Mouse (Mus musculus) midbrain, embryonic 12.5 days (tissue): ENCODE data around the gene B3gntl1. TPM values are rescaled to one million over a fixed set of nuclear protein-coding genes. Genes with fewer than 3 reads are reported as not detected.
A peak's percentile ranks its signal among the peaks of the same experiment; 100 is the strongest.

Experiments
- ATAC-seq: fragments of 200-750 bp; cut with Nextera tagmentation; 2 replicates; pipeline ENCODE4 v1.8.0; 2017; ENCODE audit warnings: low read depth, moderate TSS enrichment, moderate library complexity; ENCODE audit not compliant: low FRiP score
- H3K27ac ChIP-seq: fragments of 300-500 bp; sonication (generic); replicated peaks from 2 replicates; pipeline ENCODE4 v1.5.1; 2016; ENCODE audit warnings: mild to moderate bottlenecking
- H3K27me3 ChIP-seq: fragments of 300-500 bp; sonication (generic); 2 replicates; pipeline ENCODE4 v1.6.1; 2016; ENCODE audit warnings: mild to moderate bottlenecking
- H3K36me3 ChIP-seq: fragments of 300-500 bp; sonication (generic); 2 replicates; pipeline ENCODE4 v1.6.1; 2016
- H3K4me1 ChIP-seq: fragments of 300-500 bp; sonication (generic); 2 replicates; pipeline ENCODE4 v1.6.1; 2016
- H3K4me2 ChIP-seq: fragments of 300-500 bp; sonication (generic); replicated peaks from 2 replicates; pipeline ENCODE4 v1.6.1; 2016; ENCODE audit warnings: mild to moderate bottlenecking, moderate library complexity
- H3K4me3 ChIP-seq: fragments of 300-500 bp; sonication (generic); 2 replicates; pipeline ENCODE4 v1.5.1; 2016; ENCODE audit warnings: mild to moderate bottlenecking
- H3K9ac ChIP-seq: fragments of 300-500 bp; sonication (generic); replicated peaks from 2 replicates; pipeline ENCODE4 v1.6.1; 2016; ENCODE audit warnings: mild to moderate bottlenecking, moderate library complexity
- H3K9me3 ChIP-seq: fragments of 300-500 bp; sonication (generic); 2 replicates; pipeline ENCODE4 v1.6.1; 2016; ENCODE audit warnings: mild to moderate bottlenecking
- WGBS: fragments of 180-500 bp; shearing (Covaris S2); methylation state at CpG from one replicate; pipeline ENCODE4 v1.1.7; 2016; 5-methylcytosine and 5-hydroxymethylcytosine counted together
- polyA plus RNA-seq: library from polyadenylated mRNA; unstranded; fragments of >200 nt; fragmentation: Nextera tagmentation; extraction: Ambion mirVana; gene quantifications from 2 replicates; pipeline ENCODE4 v1.2.1, GENCODE M21; 2016

B3gntl1 gene
- 6.9 and 8.3 TPM in 2 replicates for polyA plus RNA-seq

DNA sequence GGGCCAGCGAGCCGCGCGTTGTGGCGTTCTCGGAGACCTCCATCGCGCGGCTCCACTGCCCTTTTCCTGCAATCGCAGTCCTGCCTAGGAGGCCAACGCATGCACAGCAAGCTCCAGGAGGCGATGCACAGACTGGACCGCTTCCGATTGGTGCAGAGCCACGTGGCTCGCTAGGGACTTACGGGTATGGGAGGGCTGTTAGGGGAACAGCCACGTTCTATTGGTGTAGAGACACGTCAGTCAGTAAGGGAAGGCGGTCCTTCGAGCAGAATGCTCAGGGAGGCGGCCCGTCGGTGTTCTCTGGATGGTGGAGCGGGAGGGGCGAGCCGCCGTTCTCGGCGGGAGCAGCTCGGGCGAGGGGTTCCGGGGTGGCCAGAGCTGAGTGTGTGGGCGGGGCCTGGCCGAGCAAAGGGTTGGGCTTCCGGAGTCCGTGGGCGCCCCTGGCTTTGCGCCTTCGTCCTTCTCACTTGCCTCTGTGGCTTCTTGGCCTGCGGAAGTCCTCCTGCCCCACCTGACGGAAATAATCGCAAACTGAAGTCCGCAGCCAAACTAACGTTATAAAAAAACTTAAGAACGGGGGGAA is at the start of gene B3gntl1:
Gene B3gntl1 (minus strand): TSS at position 164 of the 583 bp plus-strand sequence.
- Histone ChIP-seq H3K9ac (peak within 1 kb of the TSS; percentile 73), H3K4me2 (peak within 1 kb of the TSS; percentile 81), H3K36me3 (peaks cover 6% of the 10 kb centered on the region; the same call in 1 of the 2 replicates), H3K9me3 (no peaks in the 10 kb centered on the region), H3K4me1 (peaks cover 11% of the 10 kb centered on the region; the same call in 1 of the 2 replicates), H3K4me3 (peak within 1 kb of the TSS; percentile 73), H3K27ac (peak within 1 kb of the TSS; percentile 88), H3K27me3 (no peaks in the 10 kb centered on the region)
- 0% methylated on average over 46 of the region's 46 CpGs for WGBS
- peak; percentile 100 for ATAC-seq

DNA sequence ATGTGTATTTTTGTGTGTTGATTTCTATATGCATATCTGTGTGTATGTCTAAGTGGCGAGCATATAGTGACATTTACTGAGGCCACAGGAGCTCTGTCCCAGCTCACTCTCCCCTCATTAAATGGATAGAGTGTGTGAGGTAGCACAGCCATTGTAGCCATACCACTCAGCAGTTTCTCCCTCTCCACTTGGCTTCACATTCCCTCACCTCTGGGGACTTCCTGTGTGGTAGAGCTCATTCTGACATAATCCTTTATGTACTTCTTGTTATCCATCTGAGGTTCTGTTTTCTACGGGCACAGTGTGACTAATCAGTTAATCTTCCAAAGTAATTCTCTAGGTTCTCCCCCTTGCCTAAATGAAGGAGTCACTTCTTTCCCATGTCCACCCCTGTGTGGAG is 49.5 kb upstream of the B3gntl1 start:
- Histone ChIP-seq H3K4me1 (no peaks in the 10 kb centered on the region), H3K4me3 (no peak overlapping the region), H3K36me3 (no peaks in the 10 kb centered on the region), H3K27me3 (no peaks in the 10 kb centered on the region), H3K9me3 (no peaks in the 10 kb centered on the region), H3K4me2 (no peak overlapping the region), H3K27ac (no peak overlapping the region), H3K9ac (no peak overlapping the region)
- WGBS = 69% methylated on average over 2 of the region's 2 CpGs
- ATAC-seq = no peak

DNA sequence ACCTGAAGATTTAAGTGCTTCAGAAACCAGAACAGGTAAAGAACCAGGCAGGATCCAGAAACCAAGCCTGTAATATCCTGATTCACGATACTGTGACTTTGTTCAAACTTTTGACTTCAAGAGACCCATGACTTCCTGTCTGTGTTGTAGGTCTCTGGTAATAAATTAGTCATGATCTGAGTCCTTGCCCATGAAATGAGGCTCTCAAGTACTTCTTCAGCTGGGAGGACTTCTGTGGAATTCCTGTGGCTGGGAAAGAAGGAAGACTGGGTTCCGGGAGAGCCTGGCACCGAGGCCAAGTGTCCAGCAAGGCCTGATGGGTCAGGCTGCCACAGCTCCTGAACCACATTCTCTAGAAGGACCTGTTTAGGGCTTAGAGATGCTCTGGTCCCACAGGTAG is 47.8 kb upstream of the B3gntl1 start:
- H3K9ac ChIP-seq = no peak overlapping the region
- no peak overlapping the region for H3K4me3 ChIP-seq
- H3K36me3 ChIP-seq = no peaks in the 10 kb centered on the region
- no peak overlapping the region for H3K27ac ChIP-seq
- ATAC-seq = no peak
- H3K4me2 ChIP-seq = no peak overlapping the region
- WGBS = 90% methylated on average over 3 of the region's 3 CpGs
- H3K9me3 ChIP-seq = no peaks in the 10 kb centered on the region
- no peaks in the 10 kb centered on the region for H3K4me1 ChIP-seq
- H3K27me3 ChIP-seq = no peaks in the 10 kb centered on the region

DNA sequence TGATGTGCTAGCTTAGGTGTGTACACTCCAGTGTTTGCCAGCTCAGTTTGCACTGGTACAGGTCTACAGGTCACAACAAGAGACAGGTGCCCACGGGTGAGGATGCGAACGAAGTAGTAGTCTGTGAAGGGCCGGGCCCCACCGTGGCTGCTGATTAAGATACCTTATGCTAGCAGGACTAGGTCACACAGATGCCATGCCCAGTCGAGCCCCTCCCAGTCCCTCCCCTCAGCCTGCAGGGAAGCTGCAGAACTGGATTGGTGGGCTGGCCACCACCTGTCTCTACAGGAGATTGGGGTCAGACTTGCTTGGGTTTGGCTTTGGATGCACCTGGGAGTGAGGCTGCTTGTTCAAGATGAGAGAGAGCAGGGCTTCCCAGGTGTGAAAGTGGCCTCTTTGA is 44.8 kb upstream of the B3gntl1 start:
- Histone ChIP-seq H3K9me3 (no peaks in the 10 kb centered on the region), H3K9ac (no peak overlapping the region), H3K4me1 (no peaks in the 10 kb centered on the region), H3K36me3 (no peaks in the 10 kb centered on the region), H3K4me2 (no peak overlapping the region), H3K27ac (no peak overlapping the region), H3K4me3 (no peak overlapping the region), H3K27me3 (no peaks in the 10 kb centered on the region)
- ATAC-seq = no peak
- 67% methylated on average over 6 of the region's 6 CpGs for WGBS

DNA sequence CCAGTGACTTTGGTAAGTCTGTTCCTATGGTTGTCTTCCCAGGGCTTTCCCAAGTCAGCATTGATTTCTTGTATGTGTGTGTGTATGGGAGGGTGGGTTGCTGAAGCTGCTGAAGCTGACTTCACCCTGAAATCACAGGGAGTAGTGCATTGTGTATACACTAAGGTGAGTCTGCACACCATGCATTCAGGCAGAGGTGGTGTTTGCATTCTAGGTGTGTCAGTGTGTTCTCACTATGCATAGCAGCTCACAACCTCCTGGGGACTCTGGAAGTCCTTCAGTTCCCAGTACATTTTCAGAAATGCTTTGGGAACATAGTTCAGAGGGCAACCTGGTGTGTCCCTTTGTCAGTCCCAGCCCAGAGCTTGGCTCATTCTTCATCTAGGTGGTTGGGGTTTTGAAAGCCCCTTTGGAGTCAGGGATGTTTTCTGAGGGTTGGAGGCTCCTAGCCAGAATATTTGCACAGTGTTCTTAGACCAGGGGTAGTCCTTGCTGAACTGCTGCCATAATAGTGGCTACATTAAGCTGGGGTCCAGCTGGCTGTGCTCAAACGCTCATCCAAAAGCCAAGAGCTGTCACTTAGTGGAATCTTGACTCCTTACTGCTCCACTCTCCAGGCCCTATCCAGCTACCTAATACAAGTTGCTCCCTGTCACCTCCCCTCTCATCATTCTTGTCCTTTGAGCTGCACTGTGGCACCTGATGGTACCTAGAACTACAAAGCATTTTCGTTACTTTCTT is 42.0 kb upstream of the B3gntl1 start:
- no peak for ATAC-seq
- WGBS = 86% methylated on average over 2 of the region's 2 CpGs

DNA sequence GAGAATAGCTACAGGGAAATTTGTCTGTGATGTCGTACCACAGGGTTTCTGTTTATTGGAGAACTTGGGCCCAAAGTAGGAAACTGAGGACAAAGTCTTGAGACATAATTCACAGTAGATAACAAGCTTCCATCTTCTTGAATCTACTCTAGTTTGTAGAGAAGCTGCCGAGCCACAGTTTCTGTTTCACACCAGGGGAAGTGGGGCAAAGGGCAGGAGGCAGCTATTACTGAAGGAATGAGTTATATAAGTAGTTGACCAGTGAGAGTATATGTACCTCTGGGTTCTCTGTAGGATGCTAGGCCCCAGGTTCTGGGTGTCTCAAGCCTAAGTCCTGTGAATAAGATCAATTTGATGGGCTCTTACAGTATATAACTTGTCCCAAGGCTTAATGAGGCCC is 40.6 kb upstream of the B3gntl1 start:
- no peaks in the 10 kb centered on the region for H3K4me1 ChIP-seq
- ATAC-seq = no peak
- no peak overlapping the region for H3K4me2 ChIP-seq
- WGBS = 83% methylated on average over 2 of the region's 2 CpGs
- no peaks in the 10 kb centered on the region for H3K27me3 ChIP-seq
- H3K9me3 ChIP-seq = no peaks in the 10 kb centered on the region
- no peak overlapping the region for H3K4me3 ChIP-seq
- no peak overlapping the region for H3K9ac ChIP-seq
- no peaks in the 10 kb centered on the region for H3K36me3 ChIP-seq
- H3K27ac ChIP-seq = no peak overlapping the region

More for the DNA sequence above, 42.0 kb upstream of the B3gntl1 start:
- Histone ChIP-seq H3K4me1 (no peaks in the 10 kb centered on the region), H3K27ac (no peak overlapping the region), H3K9ac (no peak overlapping the region), H3K4me3 (no peak overlapping the region), H3K27me3 (no peaks in the 10 kb centered on the region), H3K36me3 (no peaks in the 10 kb centered on the region), H3K9me3 (no peaks in the 10 kb centered on the region), H3K4me2 (no peak overlapping the region)

DNA sequence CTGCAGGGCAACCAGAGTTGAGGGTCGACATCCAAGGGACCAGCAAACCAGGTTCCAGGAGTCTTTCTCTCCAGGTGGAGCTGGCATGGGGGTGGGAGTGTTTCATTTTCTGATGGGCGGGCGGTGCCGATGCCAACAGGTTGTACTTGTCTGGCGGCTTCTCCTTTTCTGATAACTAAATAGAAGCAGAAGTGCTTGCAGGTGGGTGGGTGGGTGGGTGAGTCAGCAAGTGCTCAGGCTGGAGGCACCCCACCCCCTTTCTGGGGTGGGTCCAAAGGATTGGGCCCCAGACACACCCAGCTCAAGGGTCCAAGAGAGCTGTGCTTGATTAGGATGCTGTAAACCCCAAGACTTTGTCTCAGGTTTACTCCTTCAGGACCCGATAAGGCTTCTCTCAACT is 40.0 kb upstream of the B3gntl1 start:
- Histone ChIP-seq H3K27ac (no peak overlapping the region), H3K4me1 (no peaks in the 10 kb centered on the region), H3K36me3 (no peaks in the 10 kb centered on the region)

DNA sequence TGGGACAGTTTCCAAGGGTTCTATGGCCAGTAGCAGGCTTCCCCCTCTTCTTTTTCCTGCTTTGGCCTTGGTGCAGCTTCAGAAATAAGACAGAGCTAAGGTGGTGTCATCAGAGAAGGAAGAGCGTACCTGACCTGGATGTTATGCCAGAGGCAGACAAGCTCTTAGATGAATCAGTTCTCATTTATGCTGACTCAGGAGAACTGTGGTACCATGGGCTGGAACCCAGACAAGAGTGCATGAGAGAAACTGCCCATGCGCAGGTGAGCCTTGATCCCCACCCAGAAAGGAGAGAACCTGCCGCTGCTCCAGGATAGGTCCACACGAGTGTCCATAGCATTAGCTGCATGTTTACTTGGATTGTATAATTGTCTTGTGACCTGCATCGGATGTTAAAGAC is 37.3 kb upstream of the B3gntl1 start:
- 94% methylated on average over 5 of the region's 5 CpGs for WGBS
- Histone ChIP-seq H3K9ac (no peak overlapping the region), H3K4me3 (no peak overlapping the region), H3K4me2 (no peak overlapping the region), H3K27me3 (peaks cover 7% of the 10 kb centered on the region), H3K4me1 (no peaks in the 10 kb centered on the region), H3K36me3 (no peaks in the 10 kb centered on the region), H3K9me3 (no peaks in the 10 kb centered on the region), H3K27ac (no peak overlapping the region)
- ATAC-seq = no peak

More for the DNA sequence above, 40.0 kb upstream of the B3gntl1 start:
- no peak overlapping the region for H3K9ac ChIP-seq
- no peak overlapping the region for H3K4me2 ChIP-seq
- ATAC-seq = no peak
- H3K9me3 ChIP-seq = no peaks in the 10 kb centered on the region
- 95% methylated on average over 6 of the region's 6 CpGs for WGBS
- H3K27me3 ChIP-seq = no peaks in the 10 kb centered on the region
- H3K4me3 ChIP-seq = no peak overlapping the region

DNA sequence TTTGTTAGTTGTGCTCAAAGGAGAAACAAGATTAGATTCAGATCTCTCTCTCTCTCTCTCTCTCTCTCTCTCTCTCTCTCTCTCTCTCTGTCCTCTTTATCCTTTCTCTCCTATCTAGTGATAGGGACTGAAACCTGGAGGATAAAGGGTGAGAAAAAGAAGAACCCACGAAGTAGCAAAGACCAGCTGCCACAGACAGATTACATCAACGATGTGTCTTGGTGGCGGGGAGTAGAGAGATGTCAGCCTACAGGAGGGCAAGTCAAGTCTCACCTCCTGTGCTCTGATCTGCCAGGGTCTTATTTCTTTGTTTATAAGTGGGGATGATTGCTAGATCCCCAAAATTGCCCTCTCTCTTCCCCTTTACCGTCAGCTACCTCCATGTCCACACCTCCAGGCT is 36.3 kb upstream of the B3gntl1 start:
- Histone ChIP-seq H3K4me3 (no peak overlapping the region), H3K27me3 (peaks cover 17% of the 10 kb centered on the region), H3K4me2 (no peak overlapping the region), H3K27ac (no peak overlapping the region), H3K4me1 (no peaks in the 10 kb centered on the region), H3K9ac (no peak overlapping the region), H3K9me3 (no peaks in the 10 kb centered on the region), H3K36me3 (no peaks in the 10 kb centered on the region)
- 82% methylated on average over 4 of the region's 4 CpGs for WGBS
- ATAC-seq = no peak

DNA sequence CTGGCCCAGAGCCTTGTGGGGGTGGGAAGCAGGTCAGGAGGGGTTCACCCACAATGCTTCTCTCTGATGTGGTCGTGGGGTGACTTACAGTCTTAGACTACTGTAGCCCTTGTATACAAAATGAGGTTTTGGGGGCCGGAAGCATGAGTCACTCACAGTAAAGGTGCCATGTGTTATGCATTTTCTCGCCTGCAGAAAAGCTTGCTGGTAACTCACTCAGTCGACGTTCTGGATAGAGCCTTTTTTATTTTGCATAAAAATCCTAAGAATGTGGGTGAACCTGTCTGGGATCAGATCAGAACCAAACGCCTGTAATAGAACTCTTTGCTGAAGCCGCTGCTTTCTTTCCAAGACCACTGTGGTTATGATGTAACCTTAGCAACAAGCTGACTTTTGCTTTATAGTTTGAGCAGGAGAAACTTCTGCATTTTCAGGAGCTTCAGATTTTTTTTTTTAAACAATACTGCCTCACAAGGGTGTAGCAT is 33.6 kb upstream of the B3gntl1 start:
- Histone ChIP-seq H3K36me3 (no peaks in the 10 kb centered on the region), H3K4me2 (no peak overlapping the region), H3K27ac (no peak overlapping the region), H3K9me3 (no peaks in the 10 kb centered on the region), H3K4me1 (peaks cover 16% of the 10 kb centered on the region), H3K4me3 (no peak overlapping the region), H3K9ac (no peak overlapping the region), H3K27me3 (peaks cover 44% of the 10 kb centered on the region)
- WGBS = 44% methylated on average over 7 of the region's 7 CpGs
- no peak for ATAC-seq

DNA sequence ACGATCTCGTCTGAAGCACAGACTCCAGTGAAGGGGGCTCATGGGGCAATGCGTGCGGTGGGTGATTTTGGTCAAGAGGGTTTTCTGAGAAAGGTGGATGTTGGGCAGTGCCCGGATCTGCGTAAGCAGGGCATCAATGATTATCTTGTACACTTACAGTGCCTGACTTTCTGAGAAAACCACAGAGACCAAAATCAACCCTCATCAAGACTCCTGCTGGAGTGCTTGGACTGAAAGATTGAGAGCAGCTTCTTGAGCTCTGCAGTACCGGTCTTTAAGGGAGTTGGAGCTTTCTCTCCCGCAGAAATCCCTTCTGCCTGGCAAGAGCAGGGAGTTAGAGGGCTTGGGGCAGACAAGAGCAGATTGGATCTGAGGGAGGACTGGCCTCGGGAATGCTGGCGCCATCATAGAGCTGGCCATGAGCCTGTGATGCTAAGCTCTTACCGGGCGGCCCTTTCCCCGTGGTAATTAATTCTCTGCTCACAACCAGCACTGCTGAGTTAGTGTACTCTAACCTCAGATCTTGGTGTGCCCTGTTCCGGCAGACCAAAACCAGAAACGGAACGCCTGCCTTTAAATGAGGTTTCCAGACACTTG is 30.8 kb upstream of the B3gntl1 start:
- no peak for ATAC-seq
- WGBS = 12% methylated on average over 16 of the region's 16 CpGs
- H3K27me3 ChIP-seq = peaks cover 56% of the 10 kb centered on the region
- H3K27ac ChIP-seq = no peak overlapping the region
- H3K4me2 ChIP-seq = peak overlapping the region; percentile 99
- peak overlapping the region; percentile 70 for H3K4me3 ChIP-seq
- no peaks in the 10 kb centered on the region for H3K36me3 ChIP-seq
- H3K4me1 ChIP-seq = peaks cover 16% of the 10 kb centered on the region
- H3K9me3 ChIP-seq = no peaks in the 10 kb centered on the region
- peak overlapping the region; percentile 59; the same call in 1 of the 2 replicates for H3K9ac ChIP-seq
